Mouse (Mus musculus) E14TG2a.4 (cell line): Measurements from ENCODE around the gene Cep152.

Experiments
- CTCF ChIP-seq: conservative IDR thresholded peaks from 2 replicates; pipeline ENCODE4 v1.5.1; 2014; ENCODE audit warnings: low read length
- POU5F1 ChIP-seq: IDR thresholded peaks from 2 replicates; pipeline ENCODE4 v1.6.1; 2014; ENCODE audit warnings: low read length, borderline replicate concordance

GRCm38 (mm10) chr2:125525484-125525883 lies 99.4 kb downstream of the Cep152 start:
- TF ChIP-seq CTCF (no peak), POU5F1 (no peak)
